Mouse (Mus musculus) MEL (cell line): ENCODE measurements around the gene Frmd5. TPM values are rescaled to one million over a fixed set of nuclear protein-coding genes. Genes with fewer than 3 reads are reported as not detected.

Source experiments
- DNase-seq: peaks from one replicate; pipeline ENCODE4 v3.0.0; 2011; ENCODE audit warnings: low read depth, low spot score
- H3K27ac ChIP-seq: 2 replicates; pipeline ENCODE4 v1.5.1; 2012; ENCODE audit warnings: low read depth, mild to moderate bottlenecking, control low read depth, low read length, moderate library complexity; ENCODE audit not compliant: control insufficient read depth
- H3K27me3 ChIP-seq, 2 experiments: fragments of 150-350 bp in 1 of 2; sonication (generic) in 1 of 2; 2 replicates each; pipeline ENCODE4 v1.6.1; 2012; ENCODE audit warnings: low read length in 2 of 2, mild to moderate bottlenecking in 2 of 2, improper control_type of control experiment in 1 of 2, moderate library complexity in 1 of 2; ENCODE audit not compliant: insufficient read depth in 2 of 2, control insufficient read depth in 1 of 2
- H3K36me3 ChIP-seq, 2 experiments: 2 replicates each; pipeline ENCODE4 v1.6.1; 2012 to 2014; ENCODE audit warnings: low read length in 2 of 2, improper control_type of control experiment in 1 of 2, inconsistent platforms in 1 of 2, mild to moderate bottlenecking in 1 of 2; ENCODE audit not compliant: insufficient read depth in 2 of 2, control insufficient read depth in 1 of 2
- H3K4me1 ChIP-seq, 2 experiments: fragments of 150-350 bp in 1 of 2; sonication (generic) in 1 of 2; 2 replicates each; pipeline ENCODE4 v1.6.1; 2012; ENCODE audit warnings: low read length in 2 of 2, improper control_type of control experiment in 1 of 2, mild to moderate bottlenecking in 1 of 2; ENCODE audit not compliant: insufficient read depth in 2 of 2, control insufficient read depth in 1 of 2
- H3K4me3 ChIP-seq, 2 experiments: fragments of 150-350 bp in 1 of 2; sonication (generic) in 1 of 2; 2 replicates each; pipeline ENCODE4 v1.5.1; 2012; ENCODE audit warnings: low read depth in 2 of 2, low read length in 2 of 2, mild to moderate bottlenecking in 2 of 2, moderate library complexity in 2 of 2, control low read depth in 1 of 2, improper control_type of control experiment in 1 of 2; ENCODE audit not compliant: control insufficient read depth in 1 of 2, insufficient read depth in 1 of 2
- H3K79me2 ChIP-seq: 2 replicates; pipeline ENCODE4 v1.6.1; 2012; ENCODE audit warnings: mild to moderate bottlenecking, low read length, moderate library complexity; ENCODE audit not compliant: control insufficient read depth, poor library complexity, insufficient read depth
- H3K9ac ChIP-seq: 2 replicates; pipeline ENCODE4 v1.6.1; 2012; ENCODE audit warnings: low read depth, mild to moderate bottlenecking, control low read depth, low read length, moderate library complexity; ENCODE audit not compliant: control insufficient read depth, poor library complexity, severe bottlenecking
- H3K9me3 ChIP-seq: fragments of 150-350 bp; sonication (generic); replicated peaks from 2 replicates; pipeline ENCODE4 v1.6.1; 2012; ENCODE audit warnings: mild to moderate bottlenecking, low read length, improper control_type of control experiment, moderate library complexity; ENCODE audit not compliant: insufficient read depth
- BHLHE40 ChIP-seq: IDR thresholded peaks from 2 replicates; pipeline ENCODE4 v1.6.1; 2012; ENCODE audit warnings: low read depth, mild to moderate bottlenecking, inconsistent platforms, low read length, improper control_type of control experiment, borderline replicate concordance
- CTCF ChIP-seq, 3 experiments: IDR thresholded peaks in 2 of 3; conservative IDR thresholded peaks in 1 of 3; 2 replicates each; pipeline ENCODE4 v1.5.1; 2011 to 2012; ENCODE audit warnings: low read length in 3 of 3, low read depth in 2 of 3, mild to moderate bottlenecking in 2 of 3, improper control_type of control experiment in 1 of 3, inconsistent platforms in 1 of 3, mixed read lengths in 1 of 3, moderate library complexity in 1 of 3; ENCODE audit not compliant: control insufficient read depth in 1 of 3, insufficient read depth in 1 of 3, poor library complexity in 1 of 3, severe bottlenecking in 1 of 3
- E2F4 ChIP-seq: IDR thresholded peaks from 2 replicates; pipeline ENCODE4 v1.6.1; 2011; ENCODE audit warnings: low read depth, low read length, improper control_type of control experiment, borderline replicate concordance
- ELF1 ChIP-seq: IDR thresholded peaks from 2 replicates; pipeline ENCODE4 v1.6.1; 2014; ENCODE audit warnings: low read depth, mild to moderate bottlenecking, inconsistent platforms, low read length, improper control_type of control experiment, moderate library complexity
- EP300 ChIP-seq, 2 experiments: IDR thresholded peaks; 2 replicates each; pipeline ENCODE4 v1.6.1; 2011; ENCODE audit warnings: improper control_type of control experiment in 2 of 2, low read length in 2 of 2, low read depth in 1 of 2, mild to moderate bottlenecking in 1 of 2
- GABPA ChIP-seq: IDR thresholded peaks from 2 replicates; pipeline ENCODE4 v1.6.1; 2012; ENCODE audit warnings: low read depth, mild to moderate bottlenecking, inconsistent platforms, low read length, improper control_type of control experiment, moderate library complexity
- JUND ChIP-seq: IDR thresholded peaks from 2 replicates; pipeline ENCODE4 v1.6.1; 2011; ENCODE audit warnings: low read depth, mild to moderate bottlenecking, improper control_type of control experiment, low read length
- KAT2A ChIP-seq: conservative IDR thresholded peaks from 2 replicates; pipeline ENCODE4 v1.6.1; 2012; ENCODE audit warnings: low read depth, low read length, improper control_type of control experiment, inconsistent platforms
- MAX ChIP-seq: IDR thresholded peaks from 2 replicates; pipeline ENCODE4 v1.6.1; 2011; ENCODE audit warnings: low read length, improper control_type of control experiment
- MAZ ChIP-seq: IDR thresholded peaks from 2 replicates; pipeline ENCODE4 v1.6.1; 2012; ENCODE audit warnings: low read depth, mild to moderate bottlenecking, inconsistent platforms, low read length, improper control_type of control experiment
- MEF2A ChIP-seq: IDR thresholded peaks from 2 replicates; pipeline ENCODE4 v1.6.1; 2014; ENCODE audit warnings: low read depth, mild to moderate bottlenecking, inconsistent platforms, low read length, improper control_type of control experiment; ENCODE audit not compliant: poor library complexity, insufficient replicate concordance, severe bottlenecking; ENCODE audit errors: extremely low read depth
- MXI1 ChIP-seq: IDR thresholded peaks from 2 replicates; pipeline ENCODE4 v1.6.1; 2011; ENCODE audit warnings: mild to moderate bottlenecking, low read depth, low read length, improper control_type of control experiment
- NELFE ChIP-seq: IDR thresholded peaks from 2 replicates; pipeline ENCODE4 v1.6.1; 2011; ENCODE audit warnings: low read depth, low read length, improper control_type of control experiment
- POLR2A ChIP-seq, 2 experiments: IDR thresholded peaks; 2 replicates each; pipeline ENCODE4 v1.6.1; 2011 to 2012; ENCODE audit warnings: low read length in 2 of 2, mild to moderate bottlenecking in 2 of 2, control low read depth in 1 of 2, improper control_type of control experiment in 1 of 2, low read depth in 1 of 2, moderate library complexity in 1 of 2; ENCODE audit not compliant: control insufficient read depth in 1 of 2, insufficient read depth in 1 of 2, poor library complexity in 1 of 2
- POLR2AphosphoS5 ChIP-seq: IDR thresholded peaks from 2 replicates; pipeline ENCODE4 v1.6.1; 2012; ENCODE audit warnings: low read depth, borderline replicate concordance, mild to moderate bottlenecking, inconsistent platforms, low read length, moderate library complexity, mixed read lengths
- RAD21 ChIP-seq: IDR thresholded peaks from 2 replicates; pipeline ENCODE4 v1.6.1; 2011; ENCODE audit warnings: mild to moderate bottlenecking, low read depth, low read length, improper control_type of control experiment
- TAL1 ChIP-seq: IDR thresholded peaks from 2 replicates; pipeline ENCODE4 v1.6.1; 2012; ENCODE audit warnings: mild to moderate bottlenecking, inconsistent platforms, low read length, moderate library complexity, mixed read lengths
- TCF12 ChIP-seq: IDR thresholded peaks from 2 replicates; pipeline ENCODE4 v1.6.1; 2014; ENCODE audit warnings: low read depth, mild to moderate bottlenecking, inconsistent platforms, low read length, improper control_type of control experiment, moderate library complexity
- USF1 ChIP-seq: IDR thresholded peaks from 2 replicates; pipeline ENCODE4 v1.6.1; 2014; ENCODE audit warnings: low read depth, mild to moderate bottlenecking, inconsistent platforms, low read length, improper control_type of control experiment, moderate library complexity
- ZC3H11A ChIP-seq: IDR thresholded peaks from 2 replicates; pipeline ENCODE4 v1.6.1; 2012; ENCODE audit warnings: low read depth, mild to moderate bottlenecking, inconsistent platforms, low read length, improper control_type of control experiment
- ZKSCAN1 ChIP-seq: IDR thresholded peaks from 2 replicates; pipeline ENCODE4 v1.6.1; 2012; ENCODE audit warnings: low read depth, mild to moderate bottlenecking, inconsistent platforms, low read length, improper control_type of control experiment, moderate library complexity
- ZNF384 ChIP-seq: IDR thresholded peaks from 2 replicates; pipeline ENCODE4 v1.6.1; 2012; ENCODE audit warnings: low read depth, mild to moderate bottlenecking, inconsistent platforms, low read length, improper control_type of control experiment
- polyA plus RNA-seq, 2 experiments: library from polyadenylated mRNA; stranded (reverse) in 1 of 2; unstranded in 1 of 2; fragments of >175 nt in 1 of 2; fragments of >200 nt in 1 of 2; gene quantifications; 2 replicates each; pipeline versions ENCODE4 v1.2.1 to v1.2.4; 2012; ENCODE audit warnings: low replicate concordance in 2 of 2, low read depth in 1 of 2; ENCODE audit not compliant: insufficient read length in 2 of 2, insufficient read depth in 1 of 2, missing spikeins in 1 of 2
- total RNA-seq: library from RNA; depleted of rRNA; stranded (reverse); fragments of 300-350 nt; gene quantifications from 2 replicates; pipeline ENCODE4 v1.2.3, GENCODE M21; 2012

The Frmd5 gene
- total and polyA plus RNA-seq, 3 experiments = 0.04 to 0.15 TPM; not detected in 1

DNA sequence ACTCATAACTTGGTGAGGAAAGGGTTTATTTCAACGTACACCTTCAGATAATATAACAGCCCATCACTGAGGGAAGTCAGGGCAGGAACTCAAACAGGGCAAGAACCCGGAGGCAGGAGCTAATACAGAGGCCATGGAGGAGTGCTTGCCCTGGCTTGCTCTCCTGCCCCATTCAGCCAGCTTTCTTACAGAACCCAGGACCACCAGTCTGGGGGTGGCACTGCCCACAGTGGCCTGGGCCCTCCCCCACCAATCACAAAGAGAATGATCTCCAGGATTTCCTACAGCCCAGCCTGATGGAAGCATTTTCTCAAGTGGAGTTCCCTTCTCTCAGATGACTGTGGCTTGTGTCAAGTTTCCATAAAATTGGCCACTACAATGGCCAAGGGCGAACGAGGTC is 67.5 kb downstream of the Frmd5 start:
- Histone ChIP-seq H3K36me3 (no peaks in the 10 kb centered on the region), H3K27me3 (no peaks in the 10 kb centered on the region; a peak in 2 of 4 replicates), H3K4me3 (no peak overlapping the region), H3K27ac (no peak overlapping the region), H3K9ac (no peak overlapping the region), H3K79me2 (no peaks in the 10 kb centered on the region), H3K4me1 (no peaks in the 10 kb centered on the region), H3K9me3 (no peaks in the 10 kb centered on the region)
- no peak for TF ChIP-seq EP300 (IDR thresholded peaks at IDR 0.05; ENCODE audit: low read depth in 1 of 2, low read length in 2 of 2)
- TF ChIP-seq MAZ = no peak
- DNase-seq = no peak

DNA sequence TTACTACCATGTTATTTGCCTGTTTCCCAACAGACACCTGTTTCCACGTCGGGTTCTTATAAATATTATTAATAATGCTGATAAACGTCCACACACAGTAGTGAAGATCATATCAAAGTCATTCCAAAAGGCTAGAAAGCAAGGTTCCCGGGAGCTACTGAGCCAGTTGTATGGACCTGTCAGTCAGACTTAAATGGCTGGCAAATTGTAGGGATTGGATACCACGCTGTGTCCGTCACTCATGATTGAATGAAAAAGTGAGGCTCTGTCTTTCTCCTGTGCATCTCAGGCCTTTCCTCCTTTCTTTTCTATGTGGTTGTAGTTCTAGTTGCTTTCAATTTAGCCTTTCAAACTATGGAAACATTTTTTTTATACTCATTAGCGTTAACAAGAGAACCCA is 73.5 kb downstream of the Frmd5 start:
- no peak overlapping the region for H3K9ac ChIP-seq
- no peaks in the 10 kb centered on the region for H3K4me1 ChIP-seq
- no peaks in the 10 kb centered on the region for H3K36me3 ChIP-seq
- H3K79me2 ChIP-seq = no peaks in the 10 kb centered on the region
- no peak overlapping the region for H3K27ac ChIP-seq
- no peak overlapping the region for H3K4me3 ChIP-seq
- DNase-seq = no peak
- no peaks in the 10 kb centered on the region for H3K9me3 ChIP-seq
- TF ChIP-seq CTCF (IDR thresholded peaks at IDR 0.05 in 2 of 3, conservative IDR thresholded peaks at IDR 0.05 in 1 of 3; ENCODE audit: control insufficient read depth in 1 of 3, insufficient read depth in 1 of 3, low read depth in 2 of 3, low read length in 3 of 3, poor library complexity in 1 of 3, severe bottlenecking in 1 of 3) (no peak), ZNF384 (no peak), TAL1 (no peak), BHLHE40 (no peak), MXI1 (no peak), ZKSCAN1 (no peak), NELFE (no peak), POLR2AphosphoS5 (no peak), ZC3H11A (no peak), TCF12 (no peak), POLR2A (IDR thresholded peaks at IDR 0.05; ENCODE audit: control insufficient read depth in 1 of 2, insufficient read depth in 1 of 2, low read depth in 1 of 2, low read length in 2 of 2, poor library complexity in 1 of 2) (no peak), GABPA (no peak), ELF1 (no peak), KAT2A (no peak), MEF2A (no peak), JUND (no peak), MAX (no peak), USF1 (no peak), E2F4 (no peak), RAD21 (no peak)
- TF ChIP-seq, all 39 proteins: peak for 0
- H3K27me3 ChIP-seq = peaks cover 0 to 1% of the 10 kb centered on the region in 2 experiments; a peak in 1 of 4 replicates
